Mouse (Mus musculus): ENCODE measurements at regions not wholly inside any gene's neighbourhood (a gene's known extent, or its start where the extent isn't known, plus 50 kb on each side); places are given as distances from the start of the nearest gene placed in this dataset.

- no peak for TF ChIP-seq GATA1 (IDR thresholded peaks at IDR 0.05; ENCODE audit: borderline replicate concordance, low read length)
- no peak for TF ChIP-seq FLI1 (IDR thresholded peaks at IDR 0.05; ENCODE audit: low read length)
These were observed 83.1 kb upstream of the Foxq1 start for GRCm38 (mm10) chr13:31472804-31473203.
